Mouse (Mus musculus): ENCODE data around the gene Pdcd2l. TPM values are rescaled to one million over a fixed set of nuclear protein-coding genes. Genes with fewer than 3 reads are reported as not detected.

The Pdcd2l gene
- 10 to 100 TPM; 16.7 to 20.2 TPM for total RNA-seq (2023)

DNA sequence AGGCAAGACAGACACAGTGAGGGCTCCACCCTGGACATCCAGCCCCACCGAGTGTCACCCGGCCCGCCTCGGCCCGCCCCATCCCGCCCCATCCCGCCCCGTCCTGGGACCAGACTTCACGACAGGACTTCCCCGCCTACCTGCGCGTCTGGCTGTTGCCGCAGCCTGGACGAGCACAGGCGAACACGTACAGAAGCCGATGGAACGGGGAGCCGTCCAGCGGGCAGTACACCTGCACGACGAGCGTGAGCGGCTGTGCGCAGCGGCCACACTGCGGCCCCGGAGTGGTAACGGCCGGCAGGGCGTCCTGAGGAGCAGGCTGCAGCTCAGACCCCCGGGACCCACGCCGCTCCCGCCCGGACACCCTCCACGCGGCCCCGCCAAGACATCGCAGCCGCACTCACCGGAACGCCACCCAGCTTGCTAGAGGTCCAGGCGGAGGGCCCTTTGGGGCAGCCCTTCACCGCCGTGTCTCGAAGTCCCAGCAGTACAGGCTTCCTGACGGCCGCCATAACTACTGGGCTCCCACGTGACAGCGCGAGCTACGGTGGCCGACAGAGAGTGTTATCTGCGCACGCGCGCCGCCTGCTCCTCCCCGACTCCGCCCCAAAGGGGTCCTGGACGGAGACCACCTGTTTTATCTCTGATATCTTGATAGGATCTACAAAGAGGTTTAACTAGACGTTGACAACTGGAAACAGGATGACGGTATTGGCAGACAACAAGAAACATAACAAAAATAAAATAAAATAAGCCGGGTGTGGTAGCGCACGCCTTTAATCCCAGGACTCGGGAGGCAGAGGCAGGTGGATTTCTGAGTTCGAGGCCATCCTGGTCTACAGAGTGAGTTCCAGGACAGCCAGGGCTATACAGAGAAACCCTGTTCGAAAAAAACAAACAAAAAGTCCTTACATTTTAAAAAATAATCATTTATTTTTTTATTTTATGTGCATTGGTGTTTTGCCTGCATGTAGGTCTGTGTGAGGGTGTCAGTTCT lies at the start of gene Pdcd2l:
Pdcd2l (minus strand) TSS at position 530 of the 997 bp plus-strand sequence.

DNA sequence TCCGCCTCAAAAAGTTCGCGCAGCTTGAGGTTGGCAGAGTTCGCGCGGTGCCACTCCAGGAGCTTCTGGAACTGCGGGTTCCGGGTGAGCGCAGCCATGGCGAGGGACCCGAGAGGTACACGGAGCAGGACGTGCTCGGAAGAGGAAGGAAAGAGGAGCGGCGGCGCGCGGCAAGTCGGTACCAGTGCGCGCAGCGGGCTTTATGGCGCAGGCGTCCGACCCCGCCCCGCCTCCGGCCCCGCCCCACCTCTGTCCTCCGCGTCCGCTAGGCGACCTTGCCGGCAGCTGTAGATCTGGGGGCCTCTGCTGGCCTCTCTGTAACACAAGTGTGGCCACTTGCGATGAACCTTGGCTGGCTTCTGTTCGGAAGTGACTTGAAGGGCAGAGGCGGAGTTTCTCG lies 33.7 kb upstream of the Pdcd2l start, which contains the start of gene Gpi1:
Gpi1 (minus strand) TSS at position 221 of the 400 bp plus-strand sequence.

DNA sequence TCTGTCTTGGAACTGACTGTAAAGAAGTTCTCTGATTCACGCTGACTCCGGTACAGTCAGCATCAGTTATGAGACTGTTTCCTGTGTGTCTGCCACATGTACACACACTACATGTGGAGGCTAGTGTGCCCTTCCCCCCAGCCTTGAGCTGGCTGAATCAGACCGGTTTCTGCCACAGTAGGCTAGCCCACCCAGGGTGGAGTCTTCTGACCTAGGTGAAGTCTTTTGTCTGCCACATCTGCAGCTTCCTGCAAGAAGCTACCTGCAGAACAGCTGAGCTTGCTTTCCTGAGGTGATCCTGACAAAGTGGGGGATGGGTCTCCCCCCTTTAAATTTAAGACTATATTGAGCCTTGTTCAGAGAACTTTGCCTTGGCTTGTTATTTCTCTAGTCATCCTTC lies 27.0 kb downstream of the Pdcd2l start, which contains the start of gene Uba2:
Uba2 (minus strand) TSS at position 146 of the 400 bp plus-strand sequence.

Other genes with a start within 250 kb of the Pdcd2l start
- not detected for gene Scgb2b27, start 182.7 kb downstream of the Pdcd2l start, total RNA-seq (2023)
- not detected for gene Scgb1b27, start 175.2 kb downstream of the Pdcd2l start, total RNA-seq (2023)
- gene Scgb1b30, start 101.2 kb downstream of the Pdcd2l start, total RNA-seq (2023), result not detected
- under 1 TPM in 1 of 2 experiments, not detected in 1; 0.31 TPM for gene Wtip, start 63.4 kb downstream of the Pdcd2l start, total RNA-seq (2023)
- gene Uba2, start 27.1 kb downstream of the Pdcd2l start, total RNA-seq (2023), result 10 to 100 TPM; 61.7 to 63.7 TPM
- gene Gpi1, start 33.7 kb upstream of the Pdcd2l start, total RNA-seq (2023), result 100 to 1,000 TPM; 774 to 885 TPM
- gene Gm6096, start 54.4 kb upstream of the Pdcd2l start, total RNA-seq (2023), result not detected
- 10 to 100 TPM; 15.3 to 15.6 TPM for gene 4931406P16Rik, start 116.9 kb upstream of the Pdcd2l start, total RNA-seq (2023)
- 100 to 1,000 TPM; 120 to 136 TPM for gene Lsm14a, start 196.7 kb upstream of the Pdcd2l start, total RNA-seq (2023)

All from neutrophil, adult 59 days (primary cell).